Mouse (Mus musculus) E14TG2a.4 (cell line): ENCODE results near the gene Rab44.

Source experiments
- CTCF ChIP-seq: conservative IDR thresholded peaks from 2 replicates; pipeline ENCODE4 v1.5.1; 2014; ENCODE audit warnings: low read length
- NANOG ChIP-seq: IDR thresholded peaks from 2 replicates; pipeline ENCODE4 v1.6.1; 2014; ENCODE audit warnings: borderline replicate concordance, low read length, mixed read lengths
- POU5F1 ChIP-seq: IDR thresholded peaks from 2 replicates; pipeline ENCODE4 v1.6.1; 2014; ENCODE audit warnings: low read length, borderline replicate concordance

GRCm38 (mm10) chr17:29100627-29101026 lies 13.3 kb upstream of the Rab44 start:
- TF ChIP-seq CTCF (no peak), NANOG (no peak), POU5F1 (no peak)
